Mouse (Mus musculus) telencephalon, adult 2 months (tissue): ENCODE measurements at regions not wholly inside any gene's neighbourhood (a gene's known extent, or its start where the extent isn't known, plus 50 kb on each side); places are given as distances from the start of the nearest gene placed in this dataset.

ENCODE experiments used
- DNase-seq: peaks from one replicate; pipeline ENCODE4 v3.0.0-alpha.2; 2011; ENCODE audit warnings: low read depth, low spot score

DNA sequence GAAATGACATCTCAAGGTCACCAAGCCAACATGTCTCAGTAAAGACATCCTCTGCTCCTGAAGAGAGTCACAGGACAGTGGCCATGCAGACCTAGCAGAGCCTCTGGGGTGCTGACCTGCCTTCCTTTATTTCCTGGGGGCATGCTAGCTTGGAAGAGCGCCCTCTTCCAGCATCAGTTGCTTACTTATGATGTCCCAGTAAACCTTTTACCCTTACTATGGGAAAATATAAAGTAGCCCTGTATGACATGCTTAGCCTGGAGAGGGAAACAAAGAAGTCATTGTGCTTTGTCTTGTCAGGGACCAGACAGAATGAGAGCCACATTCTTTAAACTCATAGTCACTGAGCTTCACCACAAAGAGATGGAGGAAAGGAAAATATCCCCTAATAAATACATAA is 82.9 kb downstream of the Postn start:
- no peak for DNase-seq

DNA sequence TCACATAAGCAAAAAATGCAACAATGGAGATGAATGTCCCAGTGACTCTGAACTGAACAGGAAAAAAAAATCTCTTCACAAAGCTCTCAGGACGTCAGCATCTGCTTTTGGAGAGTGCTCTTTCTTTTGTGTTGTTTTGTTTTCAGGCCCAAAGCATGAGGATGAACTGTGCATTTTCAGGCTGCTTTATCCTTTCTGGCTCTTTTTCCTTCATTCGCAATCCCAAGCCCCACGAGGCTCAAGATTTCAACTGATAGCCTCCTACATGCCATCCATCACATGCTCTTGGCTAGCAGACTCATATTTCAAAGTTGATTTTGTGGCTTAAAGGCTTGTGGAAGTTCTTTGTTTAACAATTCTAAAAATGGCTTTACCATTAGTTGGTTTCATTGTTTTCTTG is 86.0 kb downstream of the Postn start:
- DNase-seq, result no peak

GRCm38 (mm10) chr3:54457416-54457815 is 96.5 kb downstream of the Postn start:
- no peak for DNase-seq

DNA sequence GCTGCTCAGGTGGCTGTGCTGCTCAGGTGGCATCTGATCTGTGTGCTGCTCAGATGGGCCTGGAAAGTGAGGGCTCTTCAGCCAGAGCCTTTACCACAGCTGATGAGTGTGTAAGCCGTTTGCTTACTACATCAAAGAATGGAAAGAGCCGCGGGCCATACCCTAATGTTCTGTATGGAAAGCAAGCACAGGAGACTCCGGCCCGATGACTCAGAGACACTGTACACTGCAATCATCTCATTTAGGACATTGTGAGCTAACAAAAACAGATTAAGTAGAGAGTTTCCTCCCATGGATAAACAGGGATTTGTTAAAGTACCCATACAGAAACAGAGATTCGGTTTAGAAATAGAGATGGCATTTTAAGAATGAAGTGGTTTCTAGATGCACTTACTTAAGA is 100.5 kb downstream of the Postn start:
- DNase-seq, result no peak

- no peak for DNase-seq
These were observed 105.2 kb downstream of the Postn start for GRCm38 (mm10) chr3:54466097-54466496.

- DNase-seq, result peak; percentile 6
These were observed 113.3 kb downstream of the Postn start for GRCm38 (mm10) chr3:54474209-54474608.

DNA sequence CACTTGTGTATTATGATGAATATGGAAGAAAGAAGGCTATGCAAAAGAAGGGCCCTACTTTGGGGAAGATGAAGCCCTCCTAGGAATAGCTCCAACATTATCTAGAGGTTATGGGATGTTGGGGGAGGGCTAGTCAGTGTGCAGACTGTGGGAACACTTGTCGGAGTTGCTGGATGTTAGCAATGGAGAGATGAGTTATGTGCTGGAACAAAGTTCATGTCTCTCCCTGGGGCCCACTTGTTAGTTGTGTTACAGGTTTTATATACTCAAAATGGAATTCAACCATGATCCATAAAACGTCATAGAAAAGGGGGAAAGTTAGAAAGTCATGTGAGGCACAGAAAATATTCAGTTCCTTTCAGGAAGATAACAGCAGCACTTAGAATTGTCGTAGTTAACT is 115.0 kb downstream of the Postn start:
- DNase-seq, result no peak

DNA sequence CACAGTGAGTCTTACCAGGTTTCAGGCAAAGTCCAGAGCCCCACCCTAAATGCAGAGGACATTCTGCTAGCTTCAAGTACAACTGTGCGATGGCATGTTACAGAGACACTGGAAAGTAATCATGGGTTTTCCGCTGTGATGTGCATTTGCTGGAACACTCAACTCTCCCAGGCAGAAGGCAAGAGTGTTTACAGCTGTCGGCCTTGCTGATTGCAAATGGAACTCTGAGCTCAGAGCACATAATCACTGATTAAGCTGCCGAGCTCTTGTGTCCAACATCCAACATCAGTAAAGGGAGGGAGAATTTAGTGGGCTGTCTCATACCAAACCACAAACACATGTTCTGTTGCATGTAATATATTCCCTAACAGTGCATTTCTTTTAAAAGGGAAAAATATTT is 117.1 kb downstream of the Postn start:
- DNase-seq, result peak; percentile 8

- DNase-seq, result no peak
These were observed 119.3 kb downstream of the Postn start for GRCm38 (mm10) chr3:54480251-54480650.

DNA sequence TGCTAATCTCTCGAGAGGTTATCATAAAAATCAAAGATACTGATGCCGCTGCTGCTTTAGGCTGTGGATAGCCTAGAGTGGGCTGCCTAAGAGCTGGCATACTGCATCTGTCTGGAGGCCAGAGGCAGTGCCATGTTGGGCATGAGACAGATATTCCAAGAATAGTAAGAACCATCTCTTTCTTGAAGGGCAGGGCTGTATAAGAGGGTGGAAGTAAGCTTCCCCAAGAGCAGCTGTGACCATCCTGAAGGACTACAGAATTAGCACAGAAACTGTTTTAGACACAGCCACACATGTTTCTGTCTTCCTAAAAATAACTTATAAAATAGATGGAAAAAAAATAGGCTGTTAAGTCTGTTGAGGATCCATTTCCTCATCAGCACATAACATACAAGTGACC is 126.4 kb downstream of the Postn start:
- DNase-seq, result peak; percentile 12

DNA sequence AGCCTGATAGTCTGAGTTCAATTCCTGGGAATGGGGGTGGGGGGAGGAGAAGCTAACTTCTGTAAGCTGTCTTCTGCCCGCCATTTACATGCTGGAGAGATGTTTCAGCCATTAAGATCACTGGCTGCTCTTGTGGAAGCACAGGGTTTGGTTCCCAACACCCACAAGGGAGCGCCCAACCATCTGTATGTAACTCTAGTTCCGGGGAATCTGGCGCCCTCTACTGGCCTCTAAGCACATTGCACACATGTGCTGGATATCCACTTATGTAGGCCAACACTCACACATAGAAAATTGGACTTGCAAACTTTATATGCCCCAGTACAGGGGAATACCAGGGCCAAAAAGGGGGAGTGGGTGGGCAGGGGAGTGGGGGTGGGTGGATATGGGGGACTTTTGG is 126.9 kb downstream of the Postn start:
- DNase-seq, result no peak

DNA sequence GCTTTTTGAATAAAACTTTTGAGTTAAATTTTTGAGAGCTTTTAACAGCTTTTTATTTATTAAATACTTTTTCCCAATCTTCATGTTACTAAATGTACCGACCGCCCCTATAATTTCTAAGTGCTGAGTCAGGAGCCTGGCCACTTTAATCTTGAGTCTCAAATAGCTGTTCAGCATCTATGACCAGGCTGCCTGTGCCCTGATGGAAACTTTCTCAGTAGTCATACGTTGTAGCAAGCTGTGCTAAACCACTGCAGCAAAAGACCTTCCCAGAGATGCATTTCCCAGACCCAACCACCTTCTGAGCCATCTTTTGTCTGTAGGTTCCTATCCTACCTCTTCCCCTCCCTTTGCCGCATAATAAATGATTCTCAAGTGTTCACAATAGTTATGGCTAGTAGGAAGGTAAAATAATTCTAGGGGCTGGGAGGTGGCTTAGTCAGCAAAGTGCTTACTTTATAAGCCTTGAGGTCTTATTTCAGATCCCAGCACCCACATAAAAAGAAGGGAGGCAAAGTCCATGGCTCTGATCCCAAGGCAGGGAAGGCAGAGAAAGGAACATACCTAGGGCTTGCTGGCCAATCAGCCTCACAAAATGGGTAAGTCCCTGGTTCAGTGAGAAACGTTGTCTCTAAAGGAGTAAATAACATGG is 129.5 kb downstream of the Postn start:
- no peak for DNase-seq

- no peak for DNase-seq
These were observed 132.7 kb downstream of the Postn start for GRCm38 (mm10) chr3:54493567-54493966.

DNA sequence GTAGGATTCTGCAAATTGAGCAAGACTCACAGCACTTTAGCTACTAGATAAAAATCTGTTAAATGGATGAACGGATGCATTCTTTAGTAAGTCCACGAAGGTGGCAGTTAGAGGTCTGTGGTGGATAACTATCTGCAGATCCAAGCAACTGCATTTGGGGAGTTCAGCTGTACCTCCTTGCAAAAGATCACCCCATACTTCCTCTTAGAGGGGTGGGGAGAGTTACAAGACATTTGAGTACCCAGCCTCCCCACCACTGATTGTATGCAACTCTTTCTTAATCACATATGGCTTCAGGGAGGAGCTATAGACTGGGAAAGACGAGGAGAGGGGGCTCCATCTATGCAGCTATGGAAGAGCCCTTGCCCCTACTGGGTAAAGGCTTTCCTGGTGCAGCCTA is 144.1 kb downstream of the Postn start:
- no peak for DNase-seq

DNA sequence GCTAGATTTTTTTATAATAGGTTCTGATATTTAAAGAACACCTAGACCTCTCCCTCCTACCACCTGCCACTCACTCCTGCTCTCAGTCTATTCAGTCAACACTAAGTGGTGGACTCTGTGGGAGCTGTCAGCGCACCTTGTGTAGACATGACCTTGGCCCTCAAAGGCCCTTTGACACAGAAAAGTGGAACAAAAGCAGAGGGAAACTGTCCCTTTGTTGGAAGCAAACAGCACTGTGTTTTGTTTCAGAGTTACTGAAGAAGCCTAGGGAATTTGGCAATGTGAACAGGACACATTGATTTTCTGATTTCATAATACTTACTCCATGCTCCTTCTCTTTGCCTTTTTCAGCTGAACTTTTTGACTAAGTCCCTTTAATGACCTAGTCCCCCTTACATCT is 146.7 kb downstream of the Postn start:
- no peak for DNase-seq

DNA sequence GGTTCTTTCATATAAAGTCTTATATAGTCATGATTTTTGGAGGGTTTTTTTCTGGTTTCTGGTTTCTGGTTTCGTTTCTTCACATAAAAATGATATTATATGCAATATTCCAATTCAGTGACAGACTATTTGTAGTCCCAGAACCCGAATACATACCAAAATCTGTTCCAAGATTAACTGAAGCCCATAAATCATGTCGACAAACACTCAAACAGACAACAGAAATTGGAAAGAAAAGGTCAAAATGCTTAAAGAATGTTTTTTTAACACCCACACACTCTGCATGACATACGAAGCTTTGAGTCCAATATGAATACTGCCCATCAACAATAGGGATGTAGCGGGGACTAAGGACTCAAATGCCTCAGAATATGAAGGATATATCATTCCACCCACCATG is 148.0 kb downstream of the Postn start:
- DNase-seq, result no peak

DNA sequence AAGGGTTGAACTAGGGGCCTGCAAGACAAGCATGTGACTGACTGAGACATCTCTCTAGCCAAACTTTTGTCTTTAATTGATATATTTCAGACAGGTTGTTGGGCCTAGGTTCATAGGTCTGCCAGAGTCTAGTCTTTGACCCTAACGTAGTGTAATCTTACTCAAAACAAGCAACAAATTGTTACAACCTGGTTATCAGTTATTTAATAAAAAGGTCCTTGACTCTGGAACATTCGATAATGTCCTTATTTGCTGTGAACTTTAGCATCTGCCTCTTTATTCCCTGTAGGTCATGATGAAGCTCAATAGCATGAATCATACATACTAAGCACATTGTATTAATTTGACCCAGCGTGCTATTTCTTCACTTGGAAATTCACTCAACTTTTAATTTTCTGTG is 156.3 kb downstream of the Postn start:
- DNase-seq, result no peak

GRCm38 (mm10) chr3:54522716-54523115 is 161.8 kb downstream of the Postn start:
- DNase-seq, result no peak

DNA sequence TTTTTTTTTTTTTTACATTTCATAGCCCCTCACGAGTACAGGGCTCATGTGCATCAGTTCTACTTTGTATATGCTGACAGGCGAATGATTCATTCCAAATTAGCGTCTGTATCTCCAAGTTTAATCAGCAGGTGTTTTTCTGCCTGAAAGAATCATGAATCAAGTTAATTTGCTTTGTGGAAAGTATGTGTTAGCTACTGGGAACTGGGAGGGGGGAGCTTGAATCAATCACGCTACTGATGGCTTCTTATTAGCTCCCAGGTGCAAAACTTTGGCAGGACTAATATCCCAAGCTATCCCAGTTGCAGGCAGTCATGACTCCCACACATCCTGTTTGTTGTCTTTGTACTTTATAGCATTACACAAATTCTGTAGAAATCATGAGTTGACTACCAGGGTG is 165.7 kb downstream of the Postn start:
- no peak for DNase-seq

DNA sequence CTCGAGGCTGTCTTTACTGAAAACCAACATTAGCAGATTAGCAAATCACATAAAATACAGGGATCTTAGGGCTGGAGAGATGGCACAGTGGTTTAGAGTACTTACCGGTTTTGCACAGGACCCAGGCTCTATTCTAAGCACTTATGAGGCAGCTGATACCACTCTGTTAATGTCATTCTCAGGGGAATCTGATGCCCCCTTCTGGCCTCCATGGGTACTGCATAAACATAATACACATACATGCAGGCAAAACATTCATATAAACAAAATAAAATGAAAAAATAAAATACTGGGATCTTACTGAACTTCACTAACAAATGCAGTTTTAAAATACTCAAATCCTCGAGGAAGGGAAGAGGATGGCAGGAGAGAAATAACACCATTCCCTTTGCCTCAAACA is 164.3 kb upstream of the Supt20 start:
- no peak for DNase-seq

DNA sequence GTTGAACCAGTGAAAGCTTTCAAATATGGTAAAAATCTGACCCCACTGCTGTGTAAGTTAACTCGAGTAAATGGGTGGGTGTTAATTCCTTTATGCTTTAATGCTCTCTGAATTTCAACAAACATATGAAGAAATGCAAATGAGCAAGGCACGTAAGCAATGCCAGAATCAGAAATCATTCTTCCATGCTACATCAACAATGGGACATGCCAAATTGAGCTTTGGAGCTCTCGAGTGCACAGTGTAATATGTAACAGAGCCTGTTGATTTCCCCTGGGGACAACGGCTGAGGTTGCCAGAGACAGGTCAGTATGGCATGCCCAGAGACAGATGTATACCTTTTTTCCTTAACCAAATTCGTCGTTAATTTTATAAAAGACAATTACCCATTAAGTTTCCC is 162.4 kb upstream of the Supt20 start:
- no peak for DNase-seq

DNA sequence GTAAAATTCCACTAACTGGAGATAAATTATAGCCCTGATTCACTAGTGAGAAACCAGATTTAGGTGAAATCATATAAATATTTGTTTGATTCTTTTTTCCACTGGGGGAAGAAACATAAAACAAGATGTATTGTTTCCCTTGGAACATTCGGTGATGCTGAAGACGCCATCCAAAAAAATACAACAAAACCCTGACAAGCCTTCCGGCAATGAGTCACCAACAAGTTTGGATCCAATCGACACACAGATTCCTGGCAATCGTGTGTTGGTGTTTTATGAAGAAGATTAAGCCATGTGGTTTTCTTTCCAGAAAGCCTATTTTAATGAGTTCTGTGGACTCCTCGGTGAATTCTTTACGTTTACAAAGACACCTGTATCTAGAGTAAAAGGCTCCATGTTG is 157.2 kb upstream of the Supt20 start:
- no peak for DNase-seq

DNA sequence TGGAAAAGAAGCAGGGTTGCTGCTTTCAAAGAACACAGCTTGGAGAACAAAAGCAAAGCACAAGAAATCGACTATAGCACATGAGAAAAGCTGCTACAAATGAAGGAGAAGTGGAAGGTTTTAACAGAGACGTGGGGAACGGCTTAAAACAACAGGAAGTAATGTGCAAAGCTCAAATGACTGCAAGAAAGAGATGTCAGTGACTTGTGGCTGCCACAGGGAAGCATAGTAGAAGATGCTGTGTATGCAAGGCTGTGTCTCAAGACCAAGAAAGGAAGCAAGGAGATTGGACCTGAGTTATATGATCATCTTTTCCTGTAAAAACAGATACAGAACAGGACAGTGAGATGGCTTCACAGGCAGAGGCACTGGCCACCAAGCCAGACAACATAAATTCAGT is 154.6 kb upstream of the Supt20 start:
- DNase-seq, result no peak

DNA sequence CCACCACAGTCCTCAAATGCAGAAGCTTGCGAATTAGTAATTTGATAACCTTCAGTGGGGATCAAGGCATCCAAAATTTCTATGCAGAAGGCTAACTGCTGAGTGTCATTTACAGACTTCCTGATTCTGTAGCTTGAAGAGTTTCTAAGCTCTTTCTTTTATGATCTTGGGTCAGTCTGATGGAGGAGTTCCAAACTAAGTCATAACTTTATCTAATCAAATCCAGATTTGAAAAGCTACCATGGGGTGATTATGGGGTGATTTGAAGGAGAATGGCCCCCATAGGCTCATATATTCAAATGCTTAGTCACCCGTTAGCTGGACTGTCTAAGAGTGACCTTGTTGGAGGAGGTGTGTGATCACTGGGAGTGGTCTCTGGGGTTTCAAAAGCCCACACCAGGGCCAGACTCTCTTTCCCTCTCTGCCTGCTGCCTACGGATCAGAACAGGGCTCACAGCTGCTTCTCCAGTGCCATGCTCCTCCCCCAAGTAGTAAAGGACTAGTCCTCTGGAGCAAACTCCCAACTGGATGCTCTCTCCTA is 152.0 kb upstream of the Supt20 start:
- DNase-seq, result no peak
